ENCODE assay signal across 25 mouse cellular contexts in genomic region chr1:35331602-35332339, GRCm38 (mm10).
DNase-seq lines count a peak whose midpoint lies in the region; ATAC-seq and TF ChIP-seq lines count a peak whose summit lies in the region.
"Had no signal": no experiment of that assay in that cellular context is flagged by ENCODE, and none has a peak within 500 bp of the region (broad histone marks: within the 10 kb centered on the region; RNA-seq: fewer than 3 reads in every experiment).

No protein-coding gene starts in this region.

- no peaks in the 10 kb centered on the region for H3K36me3 ChIP-seq in forebrain, postnatal 0 days (ENCODE audit: insufficient read depth)
- no peaks in the 10 kb centered on the region for H3K36me3 ChIP-seq in forebrain, embryonic 16.5 days (ENCODE audit: control insufficient read depth, insufficient read depth)
- H3K36me3 ChIP-seq in kidney, embryonic 15.5 days = no peaks in the 10 kb centered on the region
- H3K36me3 ChIP-seq: G1E; hindbrain, embryonic 15.5 days; intestine, embryonic 15.5 days; limb, embryonic 12.5 days had no signal

- ATAC-seq in forebrain, postnatal 0 days = peak; percentile 50; the same call in 1 of the 2 replicates
- ATAC-seq in forebrain, embryonic 16.5 days = no peak
- ATAC-seq in kidney, embryonic 15.5 days (replicated peaks; ENCODE audit: low FRiP score) = peak; percentile 89
- ATAC-seq: intestine, embryonic 15.5 days; liver, postnatal 0 days; lung, postnatal 0 days; Patski had no signal

- no peak overlapping the region for H3K4me2 ChIP-seq in forebrain, postnatal 0 days (ENCODE audit: low read depth)
- no peak overlapping the region for H3K4me2 ChIP-seq in forebrain, embryonic 16.5 days (ENCODE audit: low read length)
- H3K4me2 ChIP-seq in kidney, embryonic 15.5 days = no peak overlapping the region
- H3K4me2 ChIP-seq: heart, embryonic 11.5 days; hindbrain, embryonic 15.5 days; intestine, embryonic 15.5 days; limb, embryonic 12.5 days; liver, embryonic 11.5 days; midbrain, embryonic 11.5 days had no signal

- 68% methylated on average over 9 of the region's 9 CpGs for WGBS in forebrain, postnatal 0 days
- WGBS in forebrain, embryonic 16.5 days = 78% methylated on average over 9 of the region's 9 CpGs
- WGBS in kidney, embryonic 15.5 days = 47% methylated on average over 9 of the region's 9 CpGs

- DNase-seq in forebrain, postnatal 0 days = peak; percentile 10
- DNase-seq in kidney, postnatal 4 days = no peak
- peak; percentile 70 for DNase-seq in brain, adult 2 months (ENCODE audit: low read depth, low spot score)
- peak; percentile 0 for DNase-seq in mesoderm, embryonic 11.5 days (ENCODE audit: low read depth, low spot score)
- DNase-seq in lung, postnatal 10 days = no peak
- DNase-seq: adrenal gland, postnatal 36 days; B cell, adult 2 months; cerebellum, adult 11-12 months; cerebellum, postnatal 25 days; gastrocnemius, postnatal 14 days; heart, adult 11 months; liver, postnatal 0 days had no signal

- no peak overlapping the region for H3K9ac ChIP-seq in forebrain, postnatal 0 days
- H3K9ac ChIP-seq in forebrain, embryonic 16.5 days (replicated peaks; ENCODE audit: low read depth, low read length) = no peak overlapping the region
- H3K9ac ChIP-seq in kidney, embryonic 15.5 days = no peak overlapping the region
- H3K9ac ChIP-seq: hindbrain, embryonic 15.5 days; intestine, embryonic 15.5 days; limb, embryonic 12.5 days; liver, postnatal 0 days had no signal

- no peaks in the 10 kb centered on the region for H3K27me3 ChIP-seq in forebrain, postnatal 0 days (ENCODE audit: insufficient read depth, low read length)
- H3K27me3 ChIP-seq in forebrain, embryonic 16.5 days (replicated peaks; ENCODE audit: control insufficient read depth, insufficient read depth, low read length) = no peaks in the 10 kb centered on the region
- no peaks in the 10 kb centered on the region for H3K27me3 ChIP-seq in kidney, embryonic 15.5 days
- H3K27me3 ChIP-seq: CH12.LX; hindbrain, embryonic 15.5 days; intestine, embryonic 15.5 days; limb, embryonic 12.5 days; Patski had no signal

- no peak overlapping the region for H3K27ac ChIP-seq in forebrain, postnatal 0 days (ENCODE audit: low read depth, low read length)
- no peak overlapping the region for H3K27ac ChIP-seq in forebrain, embryonic 16.5 days (ENCODE audit: low read length)
- H3K27ac ChIP-seq in kidney, embryonic 15.5 days = peak overlapping the region; percentile 75
- H3K27ac ChIP-seq: hindbrain, embryonic 15.5 days; intestine, embryonic 15.5 days; limb, embryonic 12.5 days; stomach, postnatal 0 days had no signal

- H3K9me3 ChIP-seq in forebrain, postnatal 0 days (ENCODE audit: low read length) = no peaks in the 10 kb centered on the region
- H3K9me3 ChIP-seq in forebrain, embryonic 16.5 days (ENCODE audit: control insufficient read depth, low read length) = no peaks in the 10 kb centered on the region
- no peaks in the 10 kb centered on the region for H3K9me3 ChIP-seq in kidney, embryonic 15.5 days (replicated peaks)
- H3K9me3 ChIP-seq: G1E; hindbrain, embryonic 15.5 days; intestine, embryonic 15.5 days; limb, embryonic 12.5 days had no signal

- no peak for TF ChIP-seq CTCF in forebrain, postnatal 0 days (IDR thresholded peaks at IDR 0.05; ENCODE audit: low read depth)

- no peak overlapping the region for H3K4me3 ChIP-seq in forebrain, postnatal 0 days (ENCODE audit: low read depth, low read length)
- no peak overlapping the region for H3K4me3 ChIP-seq in forebrain, embryonic 16.5 days (replicated peaks; ENCODE audit: low read length)
- H3K4me3 ChIP-seq in kidney, embryonic 15.5 days (replicated peaks) = no peak overlapping the region
- H3K4me3 ChIP-seq: hindbrain, embryonic 15.5 days; intestine, embryonic 15.5 days; limb, embryonic 12.5 days had no signal

- H3K4me1 ChIP-seq in forebrain, postnatal 0 days (ENCODE audit: insufficient read depth) = no peaks in the 10 kb centered on the region
- no peaks in the 10 kb centered on the region for H3K4me1 ChIP-seq in forebrain, embryonic 16.5 days (replicated peaks; ENCODE audit: control insufficient read depth, insufficient read depth, low read length)
- H3K4me1 ChIP-seq in kidney, embryonic 15.5 days = peaks cover 14% of the 10 kb centered on the region
- H3K4me1 ChIP-seq: hindbrain, embryonic 15.5 days; intestine, embryonic 15.5 days; limb, embryonic 12.5 days had no signal

Comparison
In these comparisons a context has a peak if more than half of its experiments do, and no peak if none do; other contexts are left out.
1. DNase-seq: peak in forebrain, postnatal 0 days (single experiment), brain, adult 2 months (single experiment) and mesoderm, embryonic 11.5 days (single experiment); none in kidney, postnatal 4 days (0 of 2) and lung, postnatal 10 days (single experiment).